Comparison of ENCODE assay signal across 15 mouse cellular contexts in genomic region chr1:114673954-114674353, GRCm38 (mm10).
A peak's percentile ranks its signal among the peaks of the same experiment; 100 is the strongest.
DNase-seq lines count a peak whose midpoint lies in the region; ATAC-seq and TF ChIP-seq lines count a peak whose summit lies in the region.
"Had no signal": no experiment of that assay in that cellular context is flagged by ENCODE, and none has a peak within 500 bp of the region (broad histone marks: within the 10 kb centered on the region; RNA-seq: fewer than 3 reads in every experiment).

No protein-coding gene starts in this region.

- H3K9me3 ChIP-seq in heart, embryonic 11.5 days (replicated peaks; ENCODE audit: control insufficient read depth, low read length) = no peaks in the 10 kb centered on the region
- no peaks in the 10 kb centered on the region for H3K9me3 ChIP-seq in midbrain, postnatal 0 days (ENCODE audit: low read length)
- H3K9me3 ChIP-seq in midbrain, embryonic 10.5 days (replicated peaks) = no peaks in the 10 kb centered on the region
- H3K9me3 ChIP-seq: hindbrain, embryonic 15.5 days had no signal

- WGBS in heart, embryonic 11.5 days (ENCODE audit: insufficient replicate concordance) = 48% methylated on average over 2 of the region's 2 CpGs
- 24% methylated on average over 2 of the region's 2 CpGs for WGBS in midbrain, postnatal 0 days
- 74% methylated on average over 2 of the region's 2 CpGs for WGBS in midbrain, embryonic 10.5 days

- no peak overlapping the region for H3K27ac ChIP-seq in heart, embryonic 11.5 days (ENCODE audit: low read depth, low read length)
- no peak overlapping the region for H3K27ac ChIP-seq in midbrain, postnatal 0 days (ENCODE audit: low read depth, low read length)
- H3K27ac ChIP-seq in midbrain, embryonic 10.5 days (replicated peaks) = no peak overlapping the region
- H3K27ac ChIP-seq: hindbrain, embryonic 15.5 days; layer of hippocampus, adult 2 months; liver, embryonic 14.5 days had no signal

- TF ChIP-seq CTCF in midbrain, postnatal 0 days (IDR thresholded peaks at IDR 0.05) = no peak

- DNase-seq in heart, adult 11 months = peak; percentile 92
- DNase-seq in midbrain, postnatal 0 days (ENCODE audit: low spot score) = peak; percentile 51
- DNase-seq in midbrain, embryonic 10.5 days (ENCODE audit: low spot score) = no peak
- DNase-seq in heart, adult 9 months (ENCODE audit: low spot score in 2 of 2) = peak; percentile 57 to 68
- no peak for DNase-seq in right cerebral cortex, adult 18-20 months
- DNase-seq: cerebellum, adult 18-20 months; forebrain, postnatal 0 days; retina, postnatal 1 day had no signal

- H3K4me2 ChIP-seq in heart, embryonic 11.5 days = no peak overlapping the region
- H3K4me2 ChIP-seq in midbrain, postnatal 0 days (ENCODE audit: low read depth, low read length, poor library complexity, severe bottlenecking) = no peak overlapping the region
- H3K4me2 ChIP-seq: hindbrain, embryonic 15.5 days had no signal

- no peaks in the 10 kb centered on the region for H3K27me3 ChIP-seq in heart, embryonic 11.5 days (ENCODE audit: control insufficient read depth, insufficient read depth, low read length)
- H3K27me3 ChIP-seq in midbrain, postnatal 0 days (ENCODE audit: insufficient read depth, low read length) = no peaks in the 10 kb centered on the region
- no peaks in the 10 kb centered on the region for H3K27me3 ChIP-seq in midbrain, embryonic 10.5 days (ENCODE audit: low read depth, poor library complexity, severe bottlenecking)
- H3K27me3 ChIP-seq: CH12.LX; hindbrain, embryonic 15.5 days had no signal

- no peak for ATAC-seq in heart, embryonic 11.5 days (replicated peaks; ENCODE audit: insufficient number of reproducible peaks, low FRiP score, low TSS enrichment)
- no peak for ATAC-seq in midbrain, postnatal 0 days (ENCODE audit: low FRiP score)
- ATAC-seq in megakaryocyte progenitor cell, adult 5-6 weeks (replicated peaks; ENCODE audit: poor library complexity) = no peak
- ATAC-seq in cerebellum, adult (ENCODE audit: insufficient number of reproducible peaks, low FRiP score, low TSS enrichment) = no peak
- ATAC-seq: forebrain, postnatal 0 days had no signal

- no peaks in the 10 kb centered on the region for H3K36me3 ChIP-seq in heart, embryonic 11.5 days (ENCODE audit: control insufficient read depth, insufficient read depth, low read length)
- no peaks in the 10 kb centered on the region for H3K36me3 ChIP-seq in midbrain, postnatal 0 days (ENCODE audit: insufficient read depth, low read length)
- no peaks in the 10 kb centered on the region for H3K36me3 ChIP-seq in midbrain, embryonic 10.5 days
- H3K36me3 ChIP-seq: hindbrain, embryonic 15.5 days had no signal

- no peaks in the 10 kb centered on the region for H3K4me1 ChIP-seq in heart, embryonic 11.5 days (ENCODE audit: control insufficient read depth, insufficient read depth, low read length)
- H3K4me1 ChIP-seq in midbrain, postnatal 0 days (ENCODE audit: insufficient read depth, low read length) = no peaks in the 10 kb centered on the region
- no peaks in the 10 kb centered on the region for H3K4me1 ChIP-seq in midbrain, embryonic 10.5 days
- H3K4me1 ChIP-seq: hindbrain, embryonic 15.5 days had no signal

- no peak overlapping the region for H3K4me3 ChIP-seq in heart, embryonic 11.5 days (ENCODE audit: low read depth, low read length)
- H3K4me3 ChIP-seq in midbrain, postnatal 0 days (ENCODE audit: low read depth, low read length) = no peak overlapping the region
- no peak overlapping the region for H3K4me3 ChIP-seq in midbrain, embryonic 10.5 days
- H3K4me3 ChIP-seq: hindbrain, embryonic 15.5 days; layer of hippocampus, adult 2 months had no signal

- H3K9ac ChIP-seq in heart, embryonic 11.5 days (ENCODE audit: low read depth, low read length) = no peak overlapping the region
- H3K9ac ChIP-seq in midbrain, postnatal 0 days (replicated peaks; ENCODE audit: low read length, poor library complexity, severe bottlenecking) = no peak overlapping the region
- H3K9ac ChIP-seq: forebrain, postnatal 0 days; hindbrain, embryonic 15.5 days; liver, embryonic 14.5 days had no signal

Comparison
In these comparisons a context has a peak if more than half of its experiments do, and no peak if none do; other contexts are left out.
1. DNase-seq: peak in heart, adult 11 months (single experiment), midbrain, postnatal 0 days (single experiment) and heart, adult 9 months (2 of 2); none in midbrain, embryonic 10.5 days (single experiment) and right cerebral cortex, adult 18-20 months (single experiment).